Mouse (Mus musculus) neural tube, embryonic 12.5 days (tissue): ENCODE measurements around the gene Defb43. TPM values are rescaled to one million over a fixed set of nuclear protein-coding genes. Genes with fewer than 3 reads are reported as not detected.
A peak's percentile ranks its signal among the peaks of the same experiment; 100 is the strongest.

Source experiments
- ATAC-seq: fragments of 200-750 bp; cut with Nextera tagmentation; 2 replicates; pipeline ENCODE4 v1.8.0; 2017; ENCODE audit warnings: low read depth, mild to moderate bottlenecking, moderate TSS enrichment, moderate library complexity; ENCODE audit not compliant: low FRiP score
- H3K27ac ChIP-seq: fragments of 300-500 bp; sonication (generic); 2 replicates; pipeline ENCODE4 v1.5.1; 2016
- H3K27me3 ChIP-seq: fragments of 300-500 bp; sonication (generic); replicated peaks from 2 replicates; pipeline ENCODE4 v1.6.1; 2016; ENCODE audit warnings: mild to moderate bottlenecking
- H3K36me3 ChIP-seq: fragments of 300-500 bp; sonication (generic); 2 replicates; pipeline ENCODE4 v1.6.1; 2016; ENCODE audit warnings: mild to moderate bottlenecking
- H3K4me1 ChIP-seq: fragments of 300-500 bp; sonication (generic); 2 replicates; pipeline ENCODE4 v1.6.1; 2016
- H3K4me2 ChIP-seq: fragments of 300-500 bp; sonication (generic); replicated peaks from 2 replicates; pipeline ENCODE4 v1.6.1; 2016; ENCODE audit warnings: mild to moderate bottlenecking
- H3K4me3 ChIP-seq: fragments of 300-500 bp; sonication (generic); 2 replicates; pipeline ENCODE4 v1.5.1; 2016
- H3K9ac ChIP-seq: fragments of 300-500 bp; sonication (generic); 2 replicates; pipeline ENCODE4 v1.6.1; 2016; ENCODE audit warnings: mild to moderate bottlenecking
- H3K9me3 ChIP-seq: fragments of 300-500 bp; sonication (generic); 2 replicates; pipeline ENCODE4 v1.6.1; 2016; ENCODE audit warnings: mild to moderate bottlenecking
- WGBS: fragments of 180-500 bp; shearing (Covaris S2); methylation state at CpG from one replicate; pipeline ENCODE4 v1.1.7; 2016; 5-methylcytosine and 5-hydroxymethylcytosine counted together
- polyA plus RNA-seq: library from polyadenylated mRNA; unstranded; fragments of >200 nt; fragmentation: Nextera tagmentation; extraction: Ambion mirVana; gene quantifications from 2 replicates; pipeline ENCODE4 v1.2.1, GENCODE M21; 2016

The Defb43 gene
- polyA plus RNA-seq, 1 experiment from 2014 or later = not detected

DNA sequence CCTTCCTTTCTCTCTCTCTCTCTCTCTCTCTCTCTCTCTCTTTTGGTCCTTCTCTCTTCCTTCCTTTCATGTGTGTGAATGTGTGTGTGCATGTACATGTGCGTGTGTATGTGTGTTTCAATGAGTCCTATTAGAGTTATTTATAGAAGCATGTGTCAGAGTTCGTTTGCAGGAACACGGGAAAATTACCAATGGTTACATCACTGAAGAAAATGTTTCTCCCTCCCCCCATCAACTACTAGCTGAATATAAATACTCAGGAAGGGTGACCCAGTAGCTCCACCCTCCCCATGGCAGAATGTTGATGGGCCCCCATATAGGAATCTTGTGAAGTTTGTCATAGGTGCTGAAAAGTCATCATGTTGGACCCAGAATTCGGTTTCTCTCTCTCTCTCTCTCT is 1.5 kb downstream of the Defb43 start:
- H3K4me2 ChIP-seq = no peak overlapping the region
- no peak for ATAC-seq
- H3K9ac ChIP-seq = no peak overlapping the region
- no peak overlapping the region for H3K27ac ChIP-seq
- 84% methylated on average over 4 of the region's 4 CpGs for WGBS
- H3K36me3 ChIP-seq = no peaks in the 10 kb centered on the region
- H3K4me3 ChIP-seq = no peak overlapping the region
- no peaks in the 10 kb centered on the region for H3K27me3 ChIP-seq
- no peaks in the 10 kb centered on the region for H3K9me3 ChIP-seq
- no peaks in the 10 kb centered on the region for H3K4me1 ChIP-seq

DNA sequence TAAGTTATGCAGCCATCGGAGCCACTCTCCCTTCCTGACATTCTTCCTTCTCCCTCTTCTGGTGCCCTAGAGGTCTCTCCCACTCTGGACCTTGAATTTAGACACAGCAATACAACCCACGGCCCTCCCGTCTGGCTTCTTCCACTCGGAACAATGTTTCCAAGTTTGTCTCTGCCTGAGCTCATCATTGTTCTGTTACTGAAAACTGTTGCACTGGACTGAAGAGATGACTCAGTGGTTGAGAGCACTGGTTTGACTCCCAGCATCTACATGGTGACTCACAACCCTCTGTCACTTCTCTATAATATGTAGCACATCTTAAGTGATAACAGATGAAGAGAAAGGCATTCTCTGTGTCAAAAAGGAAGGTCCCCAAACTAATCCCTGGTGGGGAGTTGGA is 3.1 kb downstream of the Defb43 start:
- H3K27me3 ChIP-seq = no peaks in the 10 kb centered on the region
- H3K36me3 ChIP-seq = no peaks in the 10 kb centered on the region
- no peak overlapping the region for H3K4me2 ChIP-seq
- 86% methylated on average over 4 of the region's 4 CpGs for WGBS
- no peak overlapping the region for H3K27ac ChIP-seq
- no peaks in the 10 kb centered on the region for H3K4me1 ChIP-seq
- no peak overlapping the region for H3K9ac ChIP-seq
- H3K9me3 ChIP-seq = no peaks in the 10 kb centered on the region
- ATAC-seq = no peak
- H3K4me3 ChIP-seq = no peak overlapping the region

DNA sequence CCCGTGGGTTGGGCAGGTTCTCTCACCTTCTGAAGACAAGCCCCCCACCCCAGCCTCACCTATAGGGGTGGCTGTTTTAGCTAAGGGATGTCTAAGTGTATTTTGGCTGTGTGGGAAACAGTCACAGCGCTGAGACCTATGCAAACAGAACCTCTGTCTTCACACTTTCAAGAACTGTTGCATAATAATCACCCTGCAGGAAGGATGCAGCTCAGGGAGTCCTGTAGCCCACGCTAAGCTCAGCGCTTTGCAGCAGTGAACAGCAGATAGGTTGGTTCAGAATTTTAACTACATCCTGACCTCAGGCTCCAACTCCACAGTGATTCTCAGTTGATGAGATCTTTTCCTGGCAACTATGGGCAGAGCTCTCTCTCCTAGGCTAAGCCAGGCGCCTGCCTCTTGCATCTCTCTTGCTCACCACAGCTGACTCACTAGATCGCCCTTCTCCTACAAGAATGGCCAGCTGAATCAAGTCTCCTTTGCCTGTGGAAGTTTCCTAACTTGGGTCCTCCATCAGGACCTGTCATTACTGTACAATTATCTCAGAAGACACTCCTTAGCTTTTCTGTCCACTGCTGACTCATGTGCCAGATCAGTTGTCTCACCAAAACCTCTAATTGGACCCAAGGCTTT is 9.1 kb downstream of the Defb43 start:
- 60% methylated on average over 6 of the region's 6 CpGs for WGBS
- H3K36me3 ChIP-seq = no peaks in the 10 kb centered on the region
- H3K4me1 ChIP-seq = no peaks in the 10 kb centered on the region

DNA sequence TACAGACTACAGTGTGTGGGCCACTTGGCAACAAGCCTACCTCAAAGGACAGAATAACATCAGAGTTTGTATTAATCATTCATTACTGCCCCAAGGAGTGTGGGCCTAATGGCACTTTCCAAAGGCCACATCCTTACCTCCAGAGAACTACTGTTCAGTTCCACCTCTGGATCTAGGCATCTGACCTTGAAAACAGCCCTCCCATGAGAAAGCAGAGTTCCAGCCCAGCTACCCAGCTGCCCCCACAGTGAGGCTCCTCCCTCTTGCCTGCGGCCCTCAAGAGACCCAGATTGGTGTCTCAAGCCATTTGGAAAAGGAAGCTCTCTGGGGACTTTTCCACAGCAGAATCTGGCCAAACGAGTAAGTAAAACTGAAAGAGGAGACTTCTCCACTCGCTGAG is 35.1 kb downstream of the Defb43 start, which contains the start of gene Defb42:
Gene Defb42 (plus strand): TSS at position 301 of the 400 bp plus-strand sequence.
- no peaks in the 10 kb centered on the region for H3K36me3 ChIP-seq
- 79% methylated on average over 3 of the region's 3 CpGs for WGBS
- H3K27ac ChIP-seq = no peak within 1 kb of the TSS
- H3K9ac ChIP-seq = no peak within 1 kb of the TSS
- H3K4me2 ChIP-seq = no peak within 1 kb of the TSS
- H3K27me3 ChIP-seq = no peaks in the 10 kb centered on the region
- no peak within 1 kb of the TSS for H3K4me3 ChIP-seq
- no peak for ATAC-seq
- H3K9me3 ChIP-seq = no peaks in the 10 kb centered on the region
- H3K4me1 ChIP-seq = no peaks in the 10 kb centered on the region

More for the DNA sequence above, 9.1 kb downstream of the Defb43 start:
- Histone ChIP-seq H3K9me3 (no peaks in the 10 kb centered on the region), H3K27ac (no peak overlapping the region), H3K9ac (no peak overlapping the region), H3K27me3 (no peaks in the 10 kb centered on the region), H3K4me3 (no peak overlapping the region), H3K4me2 (no peak overlapping the region)
- ATAC-seq = no peak

DNA sequence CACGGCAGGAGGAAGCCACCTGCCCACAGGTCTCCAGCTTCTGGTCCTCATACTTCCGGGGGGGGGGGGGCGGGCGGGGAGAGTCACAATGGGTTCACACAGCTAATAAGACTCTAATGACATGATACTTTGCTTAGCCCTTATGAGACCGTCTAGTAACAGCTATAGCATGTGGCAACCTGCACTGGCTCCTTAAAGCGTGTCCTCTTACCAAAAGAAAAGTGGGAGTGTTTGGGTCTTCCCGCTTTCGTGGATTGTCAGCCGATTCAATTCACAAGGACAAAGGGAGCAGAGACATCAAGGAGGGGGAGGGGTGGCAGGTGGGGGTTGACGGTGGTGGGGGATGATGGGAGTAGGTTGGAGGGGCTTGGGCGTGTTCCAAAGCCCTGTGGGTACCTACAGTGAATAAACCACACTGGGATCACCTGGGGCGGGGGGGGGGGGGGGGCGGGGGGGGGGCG is 38.4 kb downstream of the Defb43 start, which contains the start of gene Defb30:
Gene Defb30 (minus strand): TSS at position 51 of the 461 bp plus-strand sequence.
- whole genome bisulfite sequencing = 64% methylated on average over 14 of the region's 14 CpGs
- Histone ChIP-seq H3K27ac (no peak within 1 kb of the TSS), H3K9me3 (no peaks in the 10 kb centered on the region), H3K4me3 (no peak within 1 kb of the TSS), H3K36me3 (no peaks in the 10 kb centered on the region), H3K27me3 (no peaks in the 10 kb centered on the region), H3K4me1 (no peaks in the 10 kb centered on the region), H3K9ac (no peak within 1 kb of the TSS), H3K4me2 (no peak within 1 kb of the TSS)
- no peak for ATAC-seq

DNA sequence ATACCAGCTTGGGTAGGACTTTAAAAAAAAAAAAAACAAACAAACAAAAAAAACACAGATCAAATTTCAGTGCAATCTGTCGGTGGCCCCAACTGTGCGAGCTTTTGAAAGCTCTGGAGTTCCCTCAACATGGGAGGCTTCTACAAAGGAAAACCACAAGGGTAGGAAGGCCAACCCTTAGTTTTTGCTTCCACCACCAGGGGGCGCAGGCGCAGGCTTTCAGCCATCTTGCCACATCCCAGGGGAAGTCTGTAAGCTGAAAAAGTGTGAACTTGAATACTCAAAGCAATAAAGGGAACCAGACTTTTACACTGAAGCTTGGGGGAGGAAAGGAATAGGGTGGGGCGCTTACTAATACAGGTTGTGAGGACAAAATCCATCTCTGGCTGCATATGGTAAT is 39.2 kb downstream of the Defb43 start:
- Histone ChIP-seq H3K27ac (no peak overlapping the region), H3K27me3 (no peaks in the 10 kb centered on the region), H3K4me1 (no peaks in the 10 kb centered on the region), H3K4me2 (no peak overlapping the region), H3K36me3 (no peaks in the 10 kb centered on the region), H3K4me3 (no peak overlapping the region), H3K9ac (no peak overlapping the region), H3K9me3 (no peaks in the 10 kb centered on the region)
- ATAC-seq = no peak
- 32% methylated on average over 5 of the region's 5 CpGs for WGBS

DNA sequence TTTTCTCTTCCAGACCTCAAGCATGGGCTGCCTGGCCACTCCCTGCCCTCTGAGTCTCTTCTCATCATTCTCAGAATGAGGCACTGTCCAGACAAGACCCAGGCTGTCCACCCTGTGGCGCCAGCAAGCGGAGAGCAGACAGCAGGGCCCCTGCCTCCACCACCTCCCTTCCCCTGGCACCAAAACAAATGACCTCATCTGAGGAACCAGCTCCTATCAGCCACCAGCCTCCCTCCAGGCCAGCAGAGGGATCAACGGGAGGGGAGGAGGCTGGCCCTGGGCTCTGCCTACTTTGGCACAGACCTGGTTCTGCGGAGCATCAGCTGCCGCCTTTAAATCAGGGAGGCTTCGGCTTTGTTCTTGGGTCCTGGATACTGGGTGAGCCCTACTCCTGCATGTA is 43.2 kb downstream of the Defb43 start:
- WGBS = 48% methylated on average over 6 of the region's 6 CpGs

DNA sequence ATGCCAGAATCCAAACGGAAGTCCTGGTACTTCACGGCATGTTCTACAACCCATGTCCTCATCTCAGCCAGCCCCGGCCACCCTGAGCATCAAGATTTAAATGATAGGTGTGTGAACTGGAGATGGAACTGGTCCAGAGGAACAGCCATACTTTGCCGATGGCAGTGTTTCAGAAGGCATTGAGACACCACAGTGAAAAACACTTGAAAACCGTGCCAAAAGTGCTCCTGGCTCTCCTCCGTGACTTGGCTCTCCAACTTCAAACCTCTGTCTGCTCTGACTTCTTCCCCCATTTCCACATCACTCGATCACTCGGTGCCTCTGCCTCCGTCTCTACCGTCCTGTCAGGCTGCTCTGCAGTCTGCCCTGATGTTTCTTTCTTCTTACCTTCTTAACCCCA is 48.8 kb downstream of the Defb43 start:
- Histone ChIP-seq H3K27ac (no peak overlapping the region), H3K4me2 (no peak overlapping the region), H3K4me1 (no peaks in the 10 kb centered on the region), H3K9me3 (no peaks in the 10 kb centered on the region), H3K9ac (no peak overlapping the region), H3K36me3 (no peaks in the 10 kb centered on the region), H3K27me3 (no peaks in the 10 kb centered on the region), H3K4me3 (no peak overlapping the region)
- no peak for ATAC-seq
- WGBS = 90% methylated on average over 10 of the region's 10 CpGs

More for the DNA sequence above, 43.2 kb downstream of the Defb43 start:
- Histone ChIP-seq H3K36me3 (no peaks in the 10 kb centered on the region), H3K4me2 (no peak overlapping the region), H3K27me3 (no peaks in the 10 kb centered on the region), H3K27ac (no peak overlapping the region; the same call in 1 of the 2 replicates), H3K4me1 (no peaks in the 10 kb centered on the region), H3K9me3 (no peaks in the 10 kb centered on the region), H3K9ac (no peak overlapping the region), H3K4me3 (no peak overlapping the region)
- ATAC-seq = no peak

DNA sequence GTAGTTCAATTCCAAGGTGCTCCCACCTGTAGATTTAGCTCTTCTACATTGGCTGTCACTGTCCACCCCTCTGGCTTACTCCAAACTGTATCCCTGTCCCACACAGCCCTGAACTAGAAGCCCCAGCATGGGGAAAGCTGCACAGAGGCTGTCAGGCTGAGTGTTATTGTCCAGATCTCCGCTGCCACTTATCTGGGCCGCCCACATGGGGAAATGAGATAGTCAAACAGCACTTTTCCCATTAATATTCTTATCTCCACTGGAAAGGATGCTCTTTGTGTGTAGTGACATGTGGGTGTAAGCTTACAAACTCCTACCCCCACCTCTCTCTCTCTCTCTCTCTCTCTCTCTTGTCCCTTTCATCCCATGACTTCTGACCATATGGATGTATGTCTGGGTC is 50.6 kb downstream of the Defb43 start:
- no peak for ATAC-seq
- H3K36me3 ChIP-seq = no peaks in the 10 kb centered on the region
- H3K9ac ChIP-seq = no peak overlapping the region
- H3K4me3 ChIP-seq = no peak overlapping the region
- H3K4me1 ChIP-seq = no peaks in the 10 kb centered on the region
- H3K4me2 ChIP-seq = no peak overlapping the region
- no peak overlapping the region for H3K27ac ChIP-seq
- no peaks in the 10 kb centered on the region for H3K27me3 ChIP-seq
- no peaks in the 10 kb centered on the region for H3K9me3 ChIP-seq
- 93% methylated on average over 2 of the region's 2 CpGs for WGBS

DNA sequence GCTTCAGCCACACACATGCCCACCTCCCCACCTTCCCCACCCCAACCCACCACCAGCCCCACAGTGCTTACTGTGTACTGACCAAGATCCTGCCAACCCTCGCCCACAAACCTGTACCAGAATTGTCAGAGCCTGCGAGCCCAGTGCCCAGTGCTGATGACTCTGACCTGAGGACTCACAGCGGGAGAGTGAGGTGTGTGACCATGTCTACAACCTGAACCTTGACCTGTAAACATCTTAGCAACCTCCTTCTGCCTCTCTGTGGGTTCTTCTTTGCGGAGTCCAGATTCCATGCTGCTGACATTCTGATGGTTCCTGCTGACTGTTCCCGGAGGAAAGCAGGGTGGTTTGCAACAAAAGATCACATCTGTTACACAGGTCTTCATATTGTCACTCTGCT is 53.8 kb downstream of the Defb43 start:
- H3K4me3 ChIP-seq = no peak overlapping the region
- no peak for ATAC-seq
- no peaks in the 10 kb centered on the region for H3K4me1 ChIP-seq
- H3K4me2 ChIP-seq = no peak overlapping the region
- H3K9ac ChIP-seq = no peak overlapping the region
- no peaks in the 10 kb centered on the region for H3K27me3 ChIP-seq
- H3K27ac ChIP-seq = no peak overlapping the region
- WGBS = 81% methylated on average over 5 of the region's 5 CpGs
- H3K36me3 ChIP-seq = no peaks in the 10 kb centered on the region
- no peaks in the 10 kb centered on the region for H3K9me3 ChIP-seq

DNA sequence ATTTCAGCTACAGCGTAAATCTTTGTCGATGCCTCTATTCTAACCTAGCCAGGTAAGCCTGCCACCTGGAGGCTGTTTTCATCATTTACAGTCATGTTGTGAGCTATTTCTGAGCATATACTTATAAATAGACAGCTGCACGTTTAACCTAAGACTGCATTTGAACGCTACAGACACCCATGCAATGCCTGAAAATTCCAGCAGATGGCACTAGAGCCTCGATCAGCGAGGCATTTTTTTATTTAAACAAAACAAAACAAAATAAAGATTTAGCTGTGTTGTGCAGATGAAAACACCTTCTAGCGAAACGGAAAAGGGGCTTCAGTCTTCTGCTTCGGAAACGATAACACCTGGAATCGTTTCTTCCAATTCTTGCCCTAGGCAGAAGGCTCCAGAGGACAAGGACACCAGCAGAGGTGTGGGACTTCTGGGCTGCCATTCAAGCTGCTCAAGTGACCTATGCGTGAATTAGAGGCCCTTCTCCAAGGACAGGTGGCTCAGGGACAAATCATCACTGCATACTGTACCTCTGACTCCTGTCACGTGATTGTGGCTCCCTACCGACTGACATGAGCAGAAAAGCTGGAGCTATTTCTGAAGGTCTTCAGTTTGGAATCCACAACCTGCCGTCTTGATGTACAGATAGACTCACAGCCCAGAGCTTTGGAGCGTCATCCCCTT is 55.2 kb downstream of the Defb43 start:
- peak overlapping the region; percentile 28; the same call in 1 of the 2 replicates for H3K4me2 ChIP-seq
- H3K4me3 ChIP-seq = no peak overlapping the region
- no peaks in the 10 kb centered on the region for H3K9me3 ChIP-seq
- no peak overlapping the region for H3K27ac ChIP-seq
- H3K9ac ChIP-seq = no peak overlapping the region
- no peaks in the 10 kb centered on the region for H3K4me1 ChIP-seq
- ATAC-seq = no peak
- H3K36me3 ChIP-seq = no peaks in the 10 kb centered on the region
- no peaks in the 10 kb centered on the region for H3K27me3 ChIP-seq
- WGBS = 38% methylated on average over 16 of the region's 16 CpGs
